Mouse (Mus musculus): ENCODE data around the gene Rab11fip4. TPM values are rescaled to one million over a fixed set of nuclear protein-coding genes. Genes with fewer than 3 reads are reported as not detected.

Rab11fip4 gene
- polyA plus RNA-seq, 1 experiment from 2014 or later, result 7.7 TPM

DNA sequence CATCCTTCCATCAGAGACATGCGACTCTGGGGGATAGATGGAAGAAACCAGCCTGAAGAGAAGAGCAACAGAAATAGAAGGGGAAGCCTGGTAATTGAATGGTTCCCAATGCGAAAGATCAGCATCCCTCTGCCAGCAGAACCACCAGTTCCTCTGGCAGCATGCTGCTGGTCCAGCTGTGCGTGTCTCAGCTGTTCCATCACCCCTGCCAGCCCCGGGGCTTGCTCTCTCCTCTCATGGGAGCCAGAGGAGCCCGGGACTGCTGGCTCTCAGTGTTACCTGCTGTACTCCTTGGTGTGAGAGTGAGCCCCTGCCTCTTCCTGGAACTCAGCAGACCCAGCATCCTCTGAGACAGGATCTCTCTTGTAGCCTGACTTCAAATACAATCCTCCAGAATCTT is 24.9 kb downstream of the Rab11fip4 start:
- H3K4me1 ChIP-seq, result peaks cover 7% of the 10 kb centered on the region; the same call in 1 of the 2 replicates
- no peak for ATAC-seq (ENCODE audit: insufficient number of reproducible peaks, insufficient read depth, low FRiP score, low TSS enrichment, low read depth)

GRCm38 (mm10) chr11:79617991-79618390 is 27.0 kb downstream of the Rab11fip4 start:
- H3K27me3 ChIP-seq, result no peaks in the 10 kb centered on the region
- no peak overlapping the region for H3K4me2 ChIP-seq
- 88% methylated on average over 8 of the region's 8 CpGs for WGBS
- no peak overlapping the region for H3K9ac ChIP-seq
- H3K9me3 ChIP-seq, result no peaks in the 10 kb centered on the region
- H3K4me3 ChIP-seq, result no peak overlapping the region
- no peak overlapping the region for H3K27ac ChIP-seq
- H3K4me1 ChIP-seq, result no peaks in the 10 kb centered on the region
- no peaks in the 10 kb centered on the region for H3K36me3 ChIP-seq
- ATAC-seq (ENCODE audit: insufficient number of reproducible peaks, insufficient read depth, low FRiP score, low TSS enrichment, low read depth), result no peak

More for the DNA sequence above, 24.9 kb downstream of the Rab11fip4 start:
- Histone ChIP-seq H3K9me3 (no peaks in the 10 kb centered on the region), H3K4me3 (no peak overlapping the region), H3K27me3 (no peaks in the 10 kb centered on the region), H3K36me3 (no peaks in the 10 kb centered on the region), H3K4me2 (no peak overlapping the region), H3K27ac (no peak overlapping the region), H3K9ac (no peak overlapping the region)
- WGBS, result 64% methylated on average over 5 of the region's 5 CpGs

GRCm38 (mm10) chr11:79623029-79623428 is 32.0 kb downstream of the Rab11fip4 start:
- Histone ChIP-seq H3K27me3 (no peaks in the 10 kb centered on the region), H3K4me1 (peaks cover 4% of the 10 kb centered on the region; the same call in 1 of the 2 replicates), H3K4me3 (no peak overlapping the region), H3K27ac (no peak overlapping the region), H3K4me2 (no peak overlapping the region), H3K9me3 (no peaks in the 10 kb centered on the region), H3K9ac (no peak overlapping the region), H3K36me3 (no peaks in the 10 kb centered on the region)
- no peak for ATAC-seq (ENCODE audit: insufficient number of reproducible peaks, insufficient read depth, low FRiP score, low TSS enrichment, low read depth)
- 78% methylated on average over 5 of the region's 5 CpGs for WGBS

GRCm38 (mm10) chr11:79624801-79625302 is 33.8 kb downstream of the Rab11fip4 start:
- Histone ChIP-seq H3K27me3 (no peaks in the 10 kb centered on the region), H3K36me3 (no peaks in the 10 kb centered on the region), H3K27ac (no peak overlapping the region), H3K9me3 (no peaks in the 10 kb centered on the region), H3K4me2 (no peak overlapping the region), H3K4me3 (no peak overlapping the region), H3K9ac (no peak overlapping the region), H3K4me1 (peaks cover 6% of the 10 kb centered on the region; the same call in 1 of the 2 replicates)
- no peak for ATAC-seq (ENCODE audit: insufficient number of reproducible peaks, insufficient read depth, low FRiP score, low TSS enrichment, low read depth)
- 21% methylated on average over 4 of the region's 4 CpGs for WGBS

DNA sequence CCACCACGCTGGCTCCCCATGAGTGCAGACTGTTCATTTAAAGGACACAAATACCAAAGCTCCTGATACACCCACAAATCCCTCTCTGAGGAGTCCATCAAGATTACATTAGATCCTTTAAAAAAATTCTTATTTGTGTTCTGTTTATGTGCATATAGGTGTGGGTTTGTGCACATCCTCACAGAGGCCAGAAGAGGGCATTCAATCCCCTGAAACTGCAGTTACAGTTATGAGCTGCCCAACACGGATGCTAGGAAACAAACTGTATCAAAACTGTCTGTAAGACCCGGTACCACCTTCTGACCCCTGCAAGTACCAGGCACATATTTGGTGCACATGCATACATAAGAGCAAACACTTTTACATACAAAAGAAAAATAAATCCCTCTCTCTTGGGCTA is 37.7 kb downstream of the Rab11fip4 start:
- Histone ChIP-seq H3K27ac (no peak overlapping the region), H3K27me3 (no peaks in the 10 kb centered on the region), H3K4me2 (no peak overlapping the region), H3K9ac (no peak overlapping the region), H3K4me3 (no peak overlapping the region), H3K4me1 (peaks cover 11% of the 10 kb centered on the region; the same call in 1 of the 2 replicates), H3K36me3 (no peaks in the 10 kb centered on the region), H3K9me3 (no peaks in the 10 kb centered on the region)
- WGBS, result 81% methylated on average over 3 of the region's 3 CpGs
- no peak for ATAC-seq (ENCODE audit: insufficient number of reproducible peaks, insufficient read depth, low FRiP score, low TSS enrichment, low read depth)

DNA sequence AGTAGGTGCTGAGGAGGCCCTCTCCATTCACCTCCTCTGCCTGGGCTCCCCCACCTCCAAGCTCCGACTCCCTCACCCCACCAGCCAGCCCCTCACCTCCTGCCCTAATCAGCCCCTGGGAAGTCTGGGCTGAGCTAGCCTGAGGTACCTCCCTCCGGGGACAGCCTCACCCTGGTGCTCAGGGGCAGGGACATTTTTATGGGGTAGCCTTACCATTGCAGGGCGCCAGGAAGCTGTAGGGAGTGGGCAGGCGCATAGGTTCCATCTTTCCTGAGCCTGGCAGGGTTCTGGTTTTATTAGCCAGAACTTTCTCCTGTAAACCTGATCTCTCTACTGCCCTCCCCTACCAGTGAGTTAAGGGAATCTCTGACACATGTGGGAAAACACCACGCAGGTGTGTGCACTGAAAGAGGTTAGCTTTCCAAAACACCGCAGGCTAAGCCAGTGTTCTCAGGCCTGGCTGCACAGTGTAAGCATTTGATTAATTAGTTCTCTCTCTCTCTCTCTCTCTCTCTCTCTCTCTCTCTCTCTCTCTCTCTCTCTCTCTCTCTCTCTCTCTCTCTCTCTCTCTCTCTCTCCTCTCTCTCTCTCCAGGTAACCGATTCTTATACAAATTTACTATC is 38.9 kb downstream of the Rab11fip4 start:
- H3K4me1 ChIP-seq, result peaks cover 11% of the 10 kb centered on the region; the same call in 1 of the 2 replicates
- H3K4me3 ChIP-seq, result no peak overlapping the region
- no peak overlapping the region for H3K4me2 ChIP-seq
- ATAC-seq (ENCODE audit: insufficient number of reproducible peaks, insufficient read depth, low FRiP score, low TSS enrichment, low read depth), result no peak
- no peak overlapping the region for H3K27ac ChIP-seq
- H3K9ac ChIP-seq, result no peak overlapping the region
- WGBS, result 71% methylated on average over 7 of the region's 7 CpGs
- H3K9me3 ChIP-seq, result no peaks in the 10 kb centered on the region
- no peaks in the 10 kb centered on the region for H3K27me3 ChIP-seq
- no peaks in the 10 kb centered on the region for H3K36me3 ChIP-seq

DNA sequence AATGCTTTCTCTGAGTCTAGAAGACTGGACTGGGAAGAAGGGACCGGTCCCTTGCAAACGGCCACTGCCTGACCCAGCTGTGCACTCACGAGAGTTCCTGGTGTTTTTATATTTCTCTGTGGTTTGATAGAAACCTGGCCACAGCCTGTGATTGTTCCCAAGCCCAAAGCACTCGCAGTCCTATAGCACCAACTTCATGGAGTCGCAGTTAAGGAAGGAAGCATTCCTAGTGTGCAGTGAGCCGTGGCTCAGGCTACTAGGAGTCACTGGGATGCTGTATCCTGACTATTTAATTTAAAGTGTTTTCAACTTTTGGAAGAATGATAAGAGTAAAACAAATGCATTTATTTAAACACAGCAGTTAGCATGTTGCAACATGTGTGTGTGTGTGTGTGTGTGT is 39.5 kb downstream of the Rab11fip4 start:
- no peaks in the 10 kb centered on the region for H3K9me3 ChIP-seq
- no peaks in the 10 kb centered on the region for H3K36me3 ChIP-seq
- ATAC-seq (ENCODE audit: insufficient number of reproducible peaks, insufficient read depth, low FRiP score, low TSS enrichment, low read depth), result no peak
- H3K27ac ChIP-seq, result no peak overlapping the region
- no peak overlapping the region for H3K9ac ChIP-seq
- H3K4me1 ChIP-seq, result 0 out of 2 replicates have a peak, but pooled peaks cover 7% of the 10 kb centered on the region
- no peaks in the 10 kb centered on the region for H3K27me3 ChIP-seq
- H3K4me2 ChIP-seq, result no peak overlapping the region
- 34% methylated on average over 6 of the region's 6 CpGs for WGBS
- no peak overlapping the region for H3K4me3 ChIP-seq

DNA sequence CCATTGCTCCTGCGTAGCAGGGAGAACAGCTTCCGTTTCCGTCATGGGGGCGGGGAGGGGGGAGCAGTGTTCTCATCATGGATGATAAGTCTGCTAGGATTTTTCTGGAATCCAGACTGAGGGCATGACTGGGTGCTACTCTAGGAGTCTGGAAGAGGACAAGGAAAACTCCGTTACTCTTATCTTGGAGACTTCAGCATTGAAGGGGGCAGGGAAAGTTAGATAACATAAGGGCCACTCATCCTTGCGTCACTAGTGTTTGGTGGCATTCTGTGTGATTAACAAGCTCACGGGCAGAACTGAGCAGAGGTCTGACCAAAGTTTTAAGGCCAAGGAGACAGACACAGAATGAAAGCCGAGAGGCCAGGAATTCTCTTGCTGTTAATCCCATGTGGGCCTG is 42.4 kb downstream of the Rab11fip4 start:
- Histone ChIP-seq H3K4me2 (no peak overlapping the region), H3K27me3 (no peaks in the 10 kb centered on the region), H3K9ac (no peak overlapping the region), H3K36me3 (no peaks in the 10 kb centered on the region), H3K4me1 (0 out of 2 replicates have a peak, but pooled peaks cover 7% of the 10 kb centered on the region), H3K27ac (no peak overlapping the region), H3K9me3 (no peaks in the 10 kb centered on the region), H3K4me3 (no peak overlapping the region)
- 78% methylated on average over 8 of the region's 8 CpGs for WGBS
- ATAC-seq (ENCODE audit: insufficient number of reproducible peaks, insufficient read depth, low FRiP score, low TSS enrichment, low read depth), result no peak

DNA sequence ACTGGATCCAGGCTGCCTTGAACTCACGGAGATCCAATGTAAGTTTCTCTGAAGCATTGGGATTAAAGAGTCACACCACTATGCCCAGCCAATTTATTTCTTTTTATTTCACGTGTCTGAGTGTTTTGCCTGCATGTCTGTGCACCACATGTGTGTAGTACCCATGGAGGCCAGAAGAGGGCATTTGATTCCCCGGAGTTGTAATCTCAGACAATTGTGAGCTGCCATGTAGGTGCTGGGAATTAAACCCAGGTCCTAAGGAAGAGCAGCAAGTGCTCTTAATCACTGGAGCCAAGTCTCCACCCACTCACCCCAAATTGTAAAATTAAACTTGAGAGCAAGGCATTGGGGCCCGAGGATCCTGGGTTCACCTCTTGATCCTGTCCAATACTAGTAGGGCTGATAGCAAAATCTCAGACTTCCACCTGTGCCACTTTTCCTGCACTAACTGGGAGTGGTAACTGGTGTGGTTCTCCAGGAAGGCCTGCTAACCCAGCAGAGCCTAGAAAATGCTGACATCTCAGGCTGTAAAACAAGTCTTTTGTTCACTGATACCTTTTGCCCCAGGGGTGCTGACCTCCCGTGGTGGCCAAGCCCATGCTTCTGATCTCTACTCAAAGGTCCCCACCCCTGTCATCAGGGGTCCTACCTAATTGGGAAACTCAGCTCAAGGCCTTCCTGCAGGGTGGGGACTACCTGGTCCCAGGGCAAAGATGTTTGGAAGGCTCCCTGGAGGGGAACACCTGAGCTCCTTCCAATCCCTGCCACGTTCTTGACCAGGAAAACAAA is 44.8 kb downstream of the Rab11fip4 start:
- H3K9me3 ChIP-seq, result no peaks in the 10 kb centered on the region
- H3K27ac ChIP-seq, result no peak overlapping the region
- no peak for ATAC-seq (ENCODE audit: insufficient number of reproducible peaks, insufficient read depth, low FRiP score, low TSS enrichment, low read depth)
- no peaks in the 10 kb centered on the region for H3K36me3 ChIP-seq
- H3K4me3 ChIP-seq, result no peak overlapping the region
- WGBS, result 81% methylated on average over 6 of the region's 6 CpGs
- H3K4me1 ChIP-seq, result peaks cover 6% of the 10 kb centered on the region; the same call in 1 of the 2 replicates
- no peaks in the 10 kb centered on the region for H3K27me3 ChIP-seq
- no peak overlapping the region for H3K4me2 ChIP-seq
- H3K9ac ChIP-seq, result no peak overlapping the region

DNA sequence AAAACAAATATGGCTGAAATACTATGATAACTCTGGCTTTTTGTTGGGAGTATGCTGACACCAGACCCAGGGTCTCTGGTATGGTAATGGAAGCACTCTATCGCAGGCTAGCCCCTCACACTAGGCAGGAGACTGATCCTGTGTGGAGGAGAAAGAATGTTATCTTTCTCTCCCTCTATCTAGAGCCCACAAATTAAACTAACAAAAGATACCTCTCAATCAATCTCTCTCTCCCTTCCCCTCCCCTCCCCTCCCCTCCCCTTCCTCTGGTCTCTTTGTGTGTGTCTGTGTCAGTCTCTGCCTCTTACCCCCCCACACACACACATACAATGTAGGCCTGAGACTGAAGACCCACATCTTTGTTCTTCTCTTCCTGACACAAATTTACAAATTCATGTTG is 45.5 kb downstream of the Rab11fip4 start:
- H3K36me3 ChIP-seq, result no peaks in the 10 kb centered on the region
- no peaks in the 10 kb centered on the region for H3K27me3 ChIP-seq
- H3K9ac ChIP-seq, result no peak overlapping the region
- no peaks in the 10 kb centered on the region for H3K9me3 ChIP-seq
- WGBS, result 92% methylated on average over 1 of the region's 1 CpGs
- no peak overlapping the region for H3K4me2 ChIP-seq
- H3K27ac ChIP-seq, result no peak overlapping the region
- peaks cover 7% of the 10 kb centered on the region; the same call in 1 of the 2 replicates for H3K4me1 ChIP-seq
- no peak for ATAC-seq (ENCODE audit: insufficient number of reproducible peaks, insufficient read depth, low FRiP score, low TSS enrichment, low read depth)
- H3K4me3 ChIP-seq, result no peak overlapping the region

DNA sequence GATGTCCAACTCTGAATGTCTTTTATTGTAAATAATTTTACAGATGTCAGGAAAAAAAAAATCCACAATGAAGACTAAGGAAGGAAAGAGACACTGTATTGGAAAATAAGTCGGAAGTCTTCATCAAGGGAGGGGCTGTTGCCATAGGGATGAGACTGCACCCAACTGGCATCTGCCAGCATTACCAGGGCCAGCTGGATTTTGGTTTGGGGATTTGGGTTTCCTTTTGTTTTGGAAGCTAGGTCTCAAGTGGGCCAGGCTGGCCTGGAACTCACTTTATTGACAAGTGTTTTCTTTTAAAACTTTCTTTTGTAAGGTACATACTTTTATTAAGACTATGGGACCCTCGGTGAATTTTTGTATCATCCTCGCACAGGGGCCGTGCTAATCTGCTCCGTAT is 47.7 kb downstream of the Rab11fip4 start:
- Histone ChIP-seq H3K36me3 (no peaks in the 10 kb centered on the region), H3K4me2 (no peak overlapping the region), H3K4me3 (no peak overlapping the region), H3K4me1 (peaks cover 7% of the 10 kb centered on the region; the same call in 1 of the 2 replicates), H3K27ac (no peak overlapping the region), H3K9me3 (no peaks in the 10 kb centered on the region), H3K9ac (no peak overlapping the region), H3K27me3 (no peaks in the 10 kb centered on the region)
- WGBS, result 68% methylated on average over 5 of the region's 5 CpGs
- ATAC-seq (ENCODE audit: insufficient number of reproducible peaks, insufficient read depth, low FRiP score, low TSS enrichment, low read depth), result no peak
